Mouse (Mus musculus) hindbrain, embryonic 11.5 days (tissue): ENCODE measurements at regions not wholly inside any gene's neighbourhood (a gene's known extent, or its start where the extent isn't known, plus 50 kb on each side); places are given as distances from the start of the nearest gene placed in this dataset.
A peak's percentile ranks its signal among the peaks of the same experiment; 100 is the strongest.
"Not testable (repeated sequence)": the region's sequence is repeated elsewhere in the genome, so short reads cannot be mapped to it uniquely, and the experiment has no call there.

Source experiments
- ATAC-seq: fragments of 200-750 bp; cut with Nextera tagmentation; 2 replicates; pipeline ENCODE4 v1.8.0; 2017; ENCODE audit warnings: mild to moderate bottlenecking, moderate TSS enrichment, moderate library complexity; ENCODE audit not compliant: low FRiP score
- DNase-seq: peaks from one replicate; pipeline ENCODE4 v3.0.0-alpha.2; 2015; ENCODE audit warnings: low spot score
- H3K27ac ChIP-seq: fragments of 300-500 bp; sonication (generic); 2 replicates; pipeline ENCODE4 v1.5.1; 2014; ENCODE audit warnings: mild to moderate bottlenecking, low read depth, low read length
- H3K27me3 ChIP-seq: fragments of 300-500 bp; sonication (generic); 2 replicates; pipeline ENCODE4 v1.6.1; 2014; ENCODE audit warnings: mild to moderate bottlenecking, low read length, moderate library complexity, mixed read lengths; ENCODE audit not compliant: control insufficient read depth, insufficient read depth
- H3K36me3 ChIP-seq: fragments of 300-500 bp; sonication (generic); 2 replicates; pipeline ENCODE4 v1.6.1; 2014; ENCODE audit warnings: mild to moderate bottlenecking, low read length, moderate library complexity, mixed read lengths; ENCODE audit not compliant: control insufficient read depth, insufficient read depth
- H3K4me1 ChIP-seq: fragments of 300-500 bp; sonication (generic); replicated peaks from 2 replicates; pipeline ENCODE4 v1.6.1; 2014; ENCODE audit warnings: low read length, mixed read lengths; ENCODE audit not compliant: control insufficient read depth, insufficient read depth
- H3K4me2 ChIP-seq: fragments of 300-500 bp; sonication (generic); replicated peaks from 2 replicates; pipeline ENCODE4 v1.6.1; 2014; ENCODE audit warnings: mild to moderate bottlenecking, low read depth, low read length
- H3K4me3 ChIP-seq: fragments of 300-500 bp; sonication (generic); 2 replicates; pipeline ENCODE4 v1.5.1; 2014; ENCODE audit warnings: low read depth, low read length
- H3K9ac ChIP-seq: fragments of 300-500 bp; sonication (generic); 2 replicates; pipeline ENCODE4 v1.6.1; 2014; ENCODE audit warnings: low read depth, low read length
- H3K9me3 ChIP-seq: fragments of 300-500 bp; sonication (generic); 2 replicates; pipeline ENCODE4 v1.6.1; 2016; ENCODE audit warnings: low read length; ENCODE audit not compliant: control insufficient read depth
- WGBS: fragments of 180-500 bp; shearing (Covaris S2); extraction: QIAGEN DNeasy Blood & Tissue Kit; methylation state at CpG from one replicate; pipeline ENCODE4 v1.1.7; 2014; 5-methylcytosine and 5-hydroxymethylcytosine counted together

DNA sequence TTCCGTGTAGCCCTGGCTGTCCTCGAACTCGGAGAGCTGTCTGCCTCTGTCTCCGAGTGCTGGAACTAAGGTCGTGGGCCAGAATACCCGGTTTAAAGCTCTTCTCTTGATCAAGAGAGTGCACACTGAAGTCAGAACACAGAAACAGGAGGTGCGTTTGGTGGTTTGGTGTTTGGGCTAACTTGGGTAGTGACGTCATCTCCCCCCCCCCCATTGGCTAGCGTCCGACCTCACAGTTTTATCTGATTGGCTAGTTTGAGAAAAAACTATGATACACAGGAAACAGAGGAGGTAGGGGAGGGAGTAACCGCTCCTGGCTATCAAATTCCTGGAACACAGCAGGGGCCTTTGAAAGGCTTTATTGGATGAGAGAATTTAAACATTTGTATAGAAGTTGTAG is 60.2 kb upstream of the Pim1 start:
- no peak overlapping the region for H3K4me2 ChIP-seq
- DNase-seq (no peak), ATAC-seq (no peak)
- H3K27ac ChIP-seq, result no peak overlapping the region
- no peaks in the 10 kb centered on the region for H3K36me3 ChIP-seq
- 88% methylated on average over 11 of the region's 11 CpGs for WGBS
- no peak overlapping the region for H3K9ac ChIP-seq
- H3K27me3 ChIP-seq, result no peaks in the 10 kb centered on the region
- H3K9me3 ChIP-seq, result no peaks in the 10 kb centered on the region
- H3K4me3 ChIP-seq, result no peak overlapping the region
- no peaks in the 10 kb centered on the region for H3K4me1 ChIP-seq

- Histone ChIP-seq H3K4me3 (no peak overlapping the region), H3K36me3 (no peaks in the 10 kb centered on the region), H3K9ac (no peak overlapping the region), H3K9me3 (no peaks in the 10 kb centered on the region), H3K4me2 (no peak overlapping the region), H3K27ac (no peak overlapping the region), H3K4me1 (no peaks in the 10 kb centered on the region), H3K27me3 (no peaks in the 10 kb centered on the region)
- ATAC-seq (no peak), DNase-seq (no peak)
- 97% methylated on average over 6 of the region's 6 CpGs for WGBS
Measured at GRCm38 (mm10) chr17:29430806-29431205, 59.7 kb upstream of the Pim1 start.

DNA sequence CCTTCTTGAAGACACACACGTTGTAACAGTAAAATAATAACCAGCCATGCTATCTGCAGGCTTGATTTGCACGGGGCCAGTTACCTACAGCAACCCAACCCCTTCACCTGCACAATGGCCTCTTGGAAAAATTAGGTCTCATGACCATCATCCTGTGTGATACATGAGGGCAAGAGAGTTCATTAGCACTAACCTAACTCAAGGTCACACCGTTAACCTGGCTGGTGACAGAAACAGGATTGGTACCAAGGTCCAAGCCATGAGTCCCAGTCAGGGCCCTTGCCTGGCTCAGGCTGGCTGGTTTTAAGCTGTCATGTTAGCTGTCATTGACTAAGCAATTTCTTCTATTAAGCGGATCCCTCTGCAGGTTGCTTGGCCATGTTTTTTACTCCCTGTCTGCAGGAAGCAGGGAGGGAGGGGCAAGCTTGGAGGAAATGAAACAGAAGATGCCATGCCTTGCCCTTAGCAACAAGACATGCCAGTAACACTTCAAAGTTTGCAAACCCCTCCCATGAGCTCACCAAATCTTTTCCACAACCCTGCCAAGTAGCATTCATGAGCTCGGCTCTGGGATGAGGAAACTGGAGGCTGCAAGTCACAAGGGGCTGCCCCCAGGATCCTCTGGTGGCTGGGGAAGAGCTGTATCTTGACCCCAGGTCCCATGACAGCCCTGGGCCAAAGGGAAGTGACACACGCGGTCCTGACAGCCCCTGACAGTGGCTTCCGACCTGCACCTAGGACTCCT is 58.8 kb upstream of the Pim1 start:
- no peak overlapping the region for H3K4me3 ChIP-seq
- H3K4me2 ChIP-seq, result no peak overlapping the region
- no peaks in the 10 kb centered on the region for H3K27me3 ChIP-seq
- no peak overlapping the region for H3K9ac ChIP-seq
- no peaks in the 10 kb centered on the region for H3K9me3 ChIP-seq
- H3K4me1 ChIP-seq, result no peaks in the 10 kb centered on the region
- no peaks in the 10 kb centered on the region for H3K36me3 ChIP-seq
- DNase-seq, result no peak
- WGBS, result 66% methylated on average over 8 of the region's 8 CpGs
- no peak for ATAC-seq
- no peak overlapping the region for H3K27ac ChIP-seq

- H3K9ac ChIP-seq, result no peak overlapping the region
- H3K27ac ChIP-seq, result peak overlapping the region; percentile 36; the same call in 1 of the 2 replicates
- no peaks in the 10 kb centered on the region for H3K27me3 ChIP-seq
- no peaks in the 10 kb centered on the region for H3K36me3 ChIP-seq
- H3K4me2 ChIP-seq, result no peak overlapping the region
- ATAC-seq (no peak), DNase-seq (no peak)
- no peaks in the 10 kb centered on the region for H3K9me3 ChIP-seq
- 94% methylated on average over 8 of the region's 8 CpGs for WGBS
- H3K4me3 ChIP-seq, result no peak overlapping the region
- no peaks in the 10 kb centered on the region for H3K4me1 ChIP-seq
Measured at GRCm38 (mm10) chr17:29432666-29433065, 57.9 kb upstream of the Pim1 start.

DNA sequence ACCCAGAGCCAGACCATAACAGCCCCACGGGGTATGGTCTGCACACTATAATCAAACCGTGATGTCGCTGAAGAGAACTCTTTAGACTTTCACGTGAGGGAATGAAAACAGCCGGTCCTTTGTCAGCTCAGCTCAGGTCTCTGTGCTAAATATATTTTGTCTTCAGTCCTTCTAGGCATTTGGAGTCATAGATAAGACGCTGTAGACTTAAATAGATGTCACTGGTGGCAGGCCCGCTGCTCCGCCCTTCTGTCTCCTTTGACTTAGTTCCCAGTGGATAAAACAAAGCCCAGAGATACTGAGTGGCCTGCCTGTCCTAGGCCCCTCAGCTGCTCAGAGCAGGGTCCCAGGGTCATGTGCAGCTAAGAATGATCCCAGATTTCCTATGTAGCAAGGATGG is 57.2 kb upstream of the Pim1 start:
- no peak for DNase-seq
- H3K27me3 ChIP-seq, result no peaks in the 10 kb centered on the region
- WGBS, result 83% methylated on average over 8 of the region's 8 CpGs
- no peak for ATAC-seq
- no peak overlapping the region for H3K4me2 ChIP-seq
- H3K27ac ChIP-seq, result no peak overlapping the region
- H3K9ac ChIP-seq, result no peak overlapping the region
- no peaks in the 10 kb centered on the region for H3K9me3 ChIP-seq
- H3K36me3 ChIP-seq, result no peaks in the 10 kb centered on the region
- peaks cover 2% of the 10 kb centered on the region; the same call in 1 of the 2 replicates for H3K4me1 ChIP-seq
- H3K4me3 ChIP-seq, result no peak overlapping the region

GRCm38 (mm10) chr17:29434074-29434944 is 56.2 kb upstream of the Pim1 start:
- no peak for ATAC-seq
- no peak for DNase-seq
- Histone ChIP-seq H3K9me3 (no peaks in the 10 kb centered on the region), H3K4me3 (no peak overlapping the region), H3K4me2 (no peak overlapping the region), H3K9ac (no peak overlapping the region), H3K36me3 (no peaks in the 10 kb centered on the region), H3K27me3 (no peaks in the 10 kb centered on the region), H3K4me1 (peaks cover 3% of the 10 kb centered on the region; the same call in 1 of the 2 replicates), H3K27ac (no peak overlapping the region)
- 77% methylated on average over 20 of the region's 20 CpGs for WGBS

- no peak for ATAC-seq
- Histone ChIP-seq H3K9me3 (no peaks in the 10 kb centered on the region), H3K27ac (no peak overlapping the region), H3K9ac (no peak overlapping the region), H3K4me1 (peaks cover 3% of the 10 kb centered on the region; the same call in 1 of the 2 replicates), H3K4me2 (no peak overlapping the region), H3K36me3 (no peaks in the 10 kb centered on the region), H3K4me3 (no peak overlapping the region), H3K27me3 (no peaks in the 10 kb centered on the region)
- 93% methylated on average over 9 of the region's 9 CpGs for WGBS
- no peak for DNase-seq
Measured at GRCm38 (mm10) chr17:29435345-29436006, 55.1 kb upstream of the Pim1 start.

DNA sequence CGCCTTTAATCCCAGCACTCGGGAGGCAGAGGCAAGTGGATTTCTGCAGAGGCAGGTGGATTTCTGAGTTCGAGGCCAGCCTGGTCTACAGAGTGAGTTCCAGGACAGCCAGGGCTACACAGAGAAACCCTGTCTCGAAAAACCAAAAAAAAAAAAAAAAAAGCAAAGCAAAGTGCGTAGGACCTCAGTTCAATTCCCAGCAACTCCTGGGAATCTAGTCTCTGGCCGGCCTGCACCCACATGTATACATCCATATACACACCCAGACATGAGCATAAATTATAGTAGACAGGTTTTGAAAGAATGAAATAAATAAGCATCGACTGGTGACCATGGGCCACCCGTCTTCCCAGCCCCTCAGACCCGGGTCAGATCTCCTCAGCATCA is 54.1 kb upstream of the Pim1 start:
- ATAC-seq, H3K27me3 ChIP-seq, H3K4me3 ChIP-seq, DNase-seq, H3K36me3 ChIP-seq, H3K9me3 ChIP-seq, H3K4me1 ChIP-seq: not testable (repeated sequence)
- H3K27ac ChIP-seq, result peak overlapping the region; percentile 95
- WGBS, result 62% methylated on average over 8 of the region's 9 CpGs
- H3K9ac ChIP-seq, result 0 out of 2 replicates have a peak overlapping the region, but pooled peaks have one; percentile 49
- peak overlapping the region; percentile 56; the same call in 1 of the 2 replicates for H3K4me2 ChIP-seq
